Mouse (Mus musculus): ENCODE measurements around the gene Mtor. TPM values are rescaled to one million over a fixed set of nuclear protein-coding genes. Genes with fewer than 3 reads are reported as not detected.

The Mtor gene
- polyA plus RNA-seq, 1 experiment = 39.8 TPM

DNA sequence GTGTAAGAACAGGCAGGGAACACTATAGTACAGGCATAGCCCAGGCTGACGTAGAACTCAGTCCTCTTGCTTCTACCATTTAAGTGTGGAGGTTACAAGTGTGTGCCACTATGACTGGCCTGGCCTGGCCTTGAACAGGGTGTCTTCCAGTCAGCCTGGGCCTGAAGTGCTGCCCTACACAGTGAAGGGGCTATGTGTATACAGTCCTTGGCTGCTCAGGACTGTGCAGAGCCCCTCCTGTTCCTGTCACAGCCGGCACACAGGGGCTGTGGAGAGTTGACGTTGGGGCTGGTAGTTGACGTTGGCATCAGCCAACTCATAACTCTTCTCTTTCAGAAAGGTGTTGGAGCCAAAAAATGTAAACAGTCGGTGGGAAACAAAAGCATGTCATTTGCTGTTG lies 133.0 kb downstream of the Mtor start:
- 81% methylated on average over 5 of the region's 5 CpGs for WGBS
- Histone ChIP-seq H3K27ac (ENCODE audit: insufficient read depth, low read depth, low read length) (no peak overlapping the region), H3K36me3 (ENCODE audit: control insufficient read depth, insufficient read depth, low read length) (no peaks in the 10 kb centered on the region), H3K4me3 (ENCODE audit: insufficient read depth, low read depth, low read length) (no peak overlapping the region), H3K4me1 (ENCODE audit: control insufficient read depth, insufficient read depth, low read length) (no peaks in the 10 kb centered on the region), H3K27me3 (replicated peaks; ENCODE audit: control insufficient read depth, insufficient read depth, low read length) (no peaks in the 10 kb centered on the region)
- no peak for DNase-seq
- TF ChIP-seq POLR2A (IDR thresholded peaks at IDR 0.05; ENCODE audit: low read depth, low read length) (no peak), CTCF (conservative IDR thresholded peaks at IDR 0.05; ENCODE audit: insufficient read depth, insufficient read length, low read depth, low read length) (no peak)

DNA sequence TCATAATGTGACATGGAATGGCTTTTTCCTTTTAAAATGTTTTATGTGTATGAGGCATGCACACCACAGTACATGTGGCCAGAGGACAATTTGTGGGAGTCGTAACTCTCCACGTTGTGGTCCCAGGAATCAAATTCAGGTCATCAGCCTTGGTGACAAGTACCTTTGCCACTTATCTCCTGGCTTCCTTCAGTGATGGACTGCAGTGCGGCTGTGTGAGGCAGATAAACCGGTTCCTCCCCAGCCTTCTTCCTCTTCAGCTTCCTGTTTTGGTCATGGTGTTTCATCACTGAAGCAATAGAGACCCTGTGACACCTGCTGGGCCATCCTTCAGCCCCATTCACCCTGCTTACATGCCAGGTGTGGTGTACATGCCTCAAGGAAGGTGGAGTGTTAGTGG lies 134.8 kb downstream of the Mtor start:
- WGBS = 67% methylated on average over 4 of the region's 4 CpGs
- TF ChIP-seq CTCF (conservative IDR thresholded peaks at IDR 0.05; ENCODE audit: insufficient read depth, insufficient read length, low read depth, low read length) (no peak), POLR2A (IDR thresholded peaks at IDR 0.05; ENCODE audit: low read depth, low read length) (no peak)

DNA sequence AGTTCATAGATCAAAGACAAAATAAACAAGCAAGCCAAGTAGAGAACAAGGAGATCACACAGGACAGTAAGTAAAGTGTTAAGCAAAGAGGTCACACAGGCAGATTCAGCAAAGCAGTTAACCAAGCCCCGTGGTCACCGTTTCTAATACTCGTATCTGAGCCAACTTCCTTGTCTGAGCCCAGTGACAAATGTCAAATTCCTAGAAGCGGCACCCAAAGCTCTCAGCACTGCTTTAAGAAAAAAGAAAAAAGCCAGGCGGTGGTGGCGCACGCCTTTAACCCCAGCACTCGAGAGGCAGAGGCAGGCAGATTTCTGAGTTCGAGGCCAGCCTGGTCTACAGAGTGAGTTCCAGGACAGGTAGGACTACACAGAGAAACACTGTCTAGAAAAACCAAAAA lies 138.2 kb downstream of the Mtor start:
- H3K27ac ChIP-seq (ENCODE audit: insufficient read depth, low read depth, low read length) = no peak overlapping the region
- H3K4me1 ChIP-seq (ENCODE audit: control insufficient read depth, insufficient read depth, low read length) = peaks cover 3% of the 10 kb centered on the region; the same call in 1 of the 2 replicates
- H3K4me3 ChIP-seq (ENCODE audit: insufficient read depth, low read depth, low read length) = no peak overlapping the region
- no peaks in the 10 kb centered on the region for H3K27me3 ChIP-seq (replicated peaks; ENCODE audit: control insufficient read depth, insufficient read depth, low read length)
- DNase-seq = no peak
- WGBS = 55% methylated on average over 9 of the region's 9 CpGs
- no peaks in the 10 kb centered on the region for H3K36me3 ChIP-seq (ENCODE audit: control insufficient read depth, insufficient read depth, low read length)
- TF ChIP-seq POLR2A (IDR thresholded peaks at IDR 0.05; ENCODE audit: low read depth, low read length) (no peak), CTCF (conservative IDR thresholded peaks at IDR 0.05; ENCODE audit: insufficient read depth, insufficient read length, low read depth, low read length) (no peak)

More for the DNA sequence above, 134.8 kb downstream of the Mtor start:
- no peak overlapping the region for H3K4me3 ChIP-seq (ENCODE audit: insufficient read depth, low read depth, low read length)
- H3K27ac ChIP-seq (ENCODE audit: insufficient read depth, low read depth, low read length) = no peak overlapping the region
- DNase-seq = no peak
- no peaks in the 10 kb centered on the region for H3K4me1 ChIP-seq (ENCODE audit: control insufficient read depth, insufficient read depth, low read length)
- H3K36me3 ChIP-seq (ENCODE audit: control insufficient read depth, insufficient read depth, low read length) = no peaks in the 10 kb centered on the region
- no peaks in the 10 kb centered on the region for H3K27me3 ChIP-seq (replicated peaks; ENCODE audit: control insufficient read depth, insufficient read depth, low read length)

DNA sequence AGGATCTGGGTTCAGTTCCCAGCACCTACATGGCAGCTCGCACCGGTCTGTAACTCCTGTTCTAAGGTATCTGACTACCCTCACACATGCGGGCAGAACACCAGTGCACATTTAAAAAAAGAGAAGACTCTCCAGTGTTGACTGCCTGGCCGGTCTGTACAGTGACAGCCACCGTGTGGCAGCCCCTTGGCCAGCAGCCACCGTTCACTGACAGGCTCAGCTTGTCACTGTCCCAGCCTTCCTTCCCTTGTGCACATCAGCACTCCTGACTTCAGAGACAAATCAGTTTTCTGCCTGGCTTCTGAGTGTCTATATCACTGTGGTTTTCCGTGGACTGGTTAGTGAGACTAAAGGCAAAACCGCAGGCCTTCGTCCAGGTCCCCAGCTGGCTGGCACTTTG lies 140.4 kb downstream of the Mtor start:
- no peak for TF ChIP-seq POLR2A (IDR thresholded peaks at IDR 0.05; ENCODE audit: low read depth, low read length)
- TF ChIP-seq CTCF (conservative IDR thresholded peaks at IDR 0.05; ENCODE audit: insufficient read depth, insufficient read length, low read depth, low read length) = no peak
- Histone ChIP-seq H3K4me3 (ENCODE audit: insufficient read depth, low read depth, low read length) (no peak overlapping the region), H3K27ac (ENCODE audit: insufficient read depth, low read depth, low read length) (no peak overlapping the region), H3K27me3 (replicated peaks; ENCODE audit: control insufficient read depth, insufficient read depth, low read length) (no peaks in the 10 kb centered on the region), H3K36me3 (ENCODE audit: control insufficient read depth, insufficient read depth, low read length) (no peaks in the 10 kb centered on the region), H3K4me1 (ENCODE audit: control insufficient read depth, insufficient read depth, low read length) (peaks cover 8% of the 10 kb centered on the region; the same call in 1 of the 2 replicates)
- no peak for DNase-seq
- 74% methylated on average over 9 of the region's 9 CpGs for WGBS

DNA sequence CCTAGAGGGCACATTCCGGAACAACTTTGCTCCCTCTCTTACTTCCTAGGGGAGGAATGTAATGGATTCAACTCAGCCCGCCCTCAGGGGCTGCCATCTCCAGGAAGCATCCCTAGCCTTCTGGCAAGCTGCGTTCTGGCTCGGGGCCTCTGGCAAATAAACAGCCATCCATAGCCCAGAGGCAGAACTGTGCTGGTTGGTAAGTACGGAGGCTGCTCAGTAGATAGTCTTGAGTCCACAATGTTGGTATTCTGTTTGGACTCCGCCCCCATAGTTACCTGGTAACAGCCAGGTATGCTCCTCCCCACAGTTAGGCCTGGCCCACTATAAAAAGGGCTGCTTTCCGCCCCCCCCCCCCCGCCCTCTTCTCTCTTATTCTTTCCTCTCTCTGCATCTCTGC lies 141.2 kb downstream of the Mtor start:
- H3K36me3 ChIP-seq (ENCODE audit: control insufficient read depth, insufficient read depth, low read length) = no peaks in the 10 kb centered on the region
- no peak overlapping the region for H3K27ac ChIP-seq (ENCODE audit: insufficient read depth, low read depth, low read length)
- no peak overlapping the region for H3K4me3 ChIP-seq (ENCODE audit: insufficient read depth, low read depth, low read length)
- DNase-seq = peak; percentile 58
- peaks cover 8% of the 10 kb centered on the region; the same call in 1 of the 2 replicates for H3K4me1 ChIP-seq (ENCODE audit: control insufficient read depth, insufficient read depth, low read length)
- 60% methylated on average over 8 of the region's 8 CpGs for WGBS
- H3K27me3 ChIP-seq (replicated peaks; ENCODE audit: control insufficient read depth, insufficient read depth, low read length) = no peaks in the 10 kb centered on the region
- TF ChIP-seq POLR2A (IDR thresholded peaks at IDR 0.05; ENCODE audit: low read depth, low read length) = no peak
- no peak for TF ChIP-seq CTCF (conservative IDR thresholded peaks at IDR 0.05; ENCODE audit: insufficient read depth, insufficient read length, low read depth, low read length)

DNA sequence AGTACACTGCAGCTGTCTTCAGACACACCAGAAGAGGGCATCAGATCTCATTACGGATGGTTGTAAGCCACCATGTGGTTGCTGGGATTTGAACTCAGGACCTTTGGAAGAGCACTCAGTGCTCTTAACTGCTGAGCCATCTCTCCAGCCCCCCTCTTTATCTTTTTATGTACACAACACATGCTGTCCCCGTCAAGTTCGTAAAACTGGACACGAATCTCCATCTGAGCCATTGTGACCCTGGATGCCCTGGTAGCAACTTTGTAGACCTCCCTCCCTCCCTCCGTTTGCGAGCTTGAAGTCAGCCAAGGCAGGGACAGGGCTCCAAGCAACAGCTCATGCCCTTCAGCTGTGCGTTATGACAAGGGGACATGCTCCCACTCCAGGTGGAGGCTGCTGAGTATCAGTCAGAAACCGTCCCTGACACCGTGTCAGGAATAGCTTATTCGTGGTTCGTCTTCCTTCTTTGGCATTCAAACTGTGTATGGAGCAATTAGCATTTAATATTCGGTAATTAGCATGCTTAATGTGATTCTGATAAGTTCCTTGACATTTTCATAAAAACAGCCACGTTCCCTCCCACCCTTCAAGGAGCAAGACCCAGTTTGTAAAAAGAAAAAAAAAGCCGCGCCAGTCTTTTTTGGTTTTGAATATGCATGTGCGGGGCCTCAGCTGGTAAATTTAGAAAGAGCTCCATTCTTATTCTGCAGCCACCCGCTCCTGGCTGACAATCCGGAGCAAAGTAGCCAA lies 142.2 kb downstream of the Mtor start:
- Histone ChIP-seq H3K4me3 (ENCODE audit: insufficient read depth, low read depth, low read length) (peak overlapping the region; percentile 77), H3K36me3 (ENCODE audit: control insufficient read depth, insufficient read depth, low read length) (no peaks in the 10 kb centered on the region), H3K4me1 (ENCODE audit: control insufficient read depth, insufficient read depth, low read length) (peaks cover 8% of the 10 kb centered on the region; the same call in 1 of the 2 replicates), H3K27ac (ENCODE audit: insufficient read depth, low read depth, low read length) (no peak overlapping the region), H3K27me3 (replicated peaks; ENCODE audit: control insufficient read depth, insufficient read depth, low read length) (no peaks in the 10 kb centered on the region)
- 5% methylated on average over 18 of the region's 18 CpGs for WGBS
- no peak for DNase-seq
- TF ChIP-seq POLR2A (IDR thresholded peaks at IDR 0.05; ENCODE audit: low read depth, low read length) = no peak
- no peak for TF ChIP-seq CTCF (conservative IDR thresholded peaks at IDR 0.05; ENCODE audit: insufficient read depth, insufficient read length, low read depth, low read length)

DNA sequence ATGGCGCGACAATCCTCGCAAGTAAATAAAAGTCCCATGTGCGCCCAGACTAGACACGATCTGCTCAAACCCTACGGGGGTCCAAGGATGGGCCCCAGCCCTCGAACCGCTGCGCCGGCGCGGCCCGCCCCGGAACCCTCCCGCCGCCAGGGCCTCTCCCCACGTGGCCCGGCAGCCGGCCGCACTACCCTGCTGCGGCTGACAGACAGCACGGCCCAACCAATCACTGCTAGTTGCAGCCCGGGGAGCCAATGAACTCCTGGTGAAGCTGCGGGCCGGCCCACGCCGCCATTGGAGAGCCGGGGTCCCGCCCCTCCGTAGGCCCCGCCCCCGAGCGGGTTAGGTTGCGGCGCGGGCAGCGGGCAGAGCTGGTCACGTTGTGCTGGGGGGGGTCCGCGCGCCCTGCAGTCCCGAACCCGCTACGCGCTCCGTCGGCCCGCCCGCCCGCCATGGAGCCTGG lies 142.8 kb downstream of the Mtor start, which contains the start of gene Srm:
TSS of gene Srm (plus strand) at position 333 of the 460 bp plus-strand sequence.
- WGBS = 1% methylated on average over 50 of the region's 50 CpGs
- H3K4me3 ChIP-seq (ENCODE audit: insufficient read depth, low read depth, low read length) = peak within 1 kb of the TSS; percentile 81
- H3K4me1 ChIP-seq (ENCODE audit: control insufficient read depth, insufficient read depth, low read length) = peaks cover 8% of the 10 kb centered on the region; the same call in 1 of the 2 replicates
- no peak within 1 kb of the TSS for H3K27ac ChIP-seq (ENCODE audit: insufficient read depth, low read depth, low read length)
- DNase-seq = peak; percentile 99
- H3K27me3 ChIP-seq (replicated peaks; ENCODE audit: control insufficient read depth, insufficient read depth, low read length) = no peaks in the 10 kb centered on the region
- TF ChIP-seq POLR2A (IDR thresholded peaks at IDR 0.05; ENCODE audit: low read depth, low read length) = no peak
- TF ChIP-seq CTCF (conservative IDR thresholded peaks at IDR 0.05; ENCODE audit: insufficient read depth, insufficient read length, low read depth, low read length) = no peak
- H3K36me3 ChIP-seq (ENCODE audit: control insufficient read depth, insufficient read depth, low read length) = no peaks in the 10 kb centered on the region

Measured in kidney, adult 2 months (tissue).